Mouse (Mus musculus) intestine, postnatal 0 days (tissue): ENCODE measurements around the gene Smim15. TPM values are rescaled to one million over a fixed set of nuclear protein-coding genes. Genes with fewer than 3 reads are reported as not detected.
A peak's percentile ranks its signal among the peaks of the same experiment; 100 is the strongest.

Source experiments
- ATAC-seq: fragments of 200-750 bp; cut with Nextera tagmentation; 2 replicates; pipeline ENCODE4 v1.8.0; 2017; ENCODE audit warnings: mild to moderate bottlenecking, moderate TSS enrichment, moderate library complexity
- H3K27ac ChIP-seq: fragments of 300-500 bp; sonication (generic); 2 replicates; pipeline ENCODE4 v1.5.1; 2014; ENCODE audit warnings: mild to moderate bottlenecking, low read depth, low read length, moderate library complexity
- H3K27me3 ChIP-seq: fragments of 300-500 bp; sonication (generic); replicated peaks from 2 replicates; pipeline ENCODE4 v1.6.1; 2014; ENCODE audit warnings: low read length, mixed read lengths; ENCODE audit not compliant: control insufficient read depth, insufficient read depth
- H3K36me3 ChIP-seq: fragments of 300-500 bp; sonication (generic); 2 replicates; pipeline ENCODE4 v1.6.1; 2014; ENCODE audit warnings: mild to moderate bottlenecking, moderate library complexity; ENCODE audit not compliant: control insufficient read depth, insufficient read depth
- H3K4me1 ChIP-seq: fragments of 300-500 bp; sonication (generic); replicated peaks from 2 replicates; pipeline ENCODE4 v1.6.1; 2014; ENCODE audit warnings: antibody characterized with exemption, low read length, mixed read lengths; ENCODE audit not compliant: control insufficient read depth, insufficient read depth
- H3K4me2 ChIP-seq: fragments of 300-500 bp; sonication (generic); replicated peaks from 2 replicates; pipeline ENCODE4 v1.6.1; 2014; ENCODE audit warnings: low read depth, mild to moderate bottlenecking, moderate library complexity
- H3K4me3 ChIP-seq: fragments of 300-500 bp; sonication (generic); 2 replicates; pipeline ENCODE4 v1.5.1; 2014; ENCODE audit warnings: low read depth, low read length
- H3K9ac ChIP-seq: fragments of 300-500 bp; sonication (generic); 2 replicates; pipeline ENCODE4 v1.6.1; 2014; ENCODE audit warnings: mild to moderate bottlenecking, low read depth, low read length
- H3K9me3 ChIP-seq: fragments of 300-500 bp; sonication (generic); 2 replicates; pipeline ENCODE4 v1.6.1; 2016; ENCODE audit warnings: mixed run types; ENCODE audit not compliant: control insufficient read depth
- CTCF ChIP-seq: sonication (generic); IDR thresholded peaks from 2 replicates; pipeline ENCODE4 v1.5.1; 2016; ENCODE audit warnings: low read depth, mild to moderate bottlenecking, control low read depth, antibody characterized with exemption, moderate library complexity
- whole genome bisulfite sequencing: fragments of 180-500 bp; shearing (Covaris S2); extraction: QIAGEN DNeasy Blood & Tissue Kit; methylation state at CpG from one replicate; pipeline ENCODE4 v1.1.7; 2014; 5-methylcytosine and 5-hydroxymethylcytosine counted together
- polyA plus RNA-seq: library from polyadenylated mRNA; unstranded; fragments of >200 nt; fragmentation: Nextera tagmentation; extraction: Ambion mirVana; gene quantifications from 2 replicates; pipeline ENCODE4 v1.2.1, GENCODE M21; 2015

Smim15 gene
- polyA plus RNA-seq, 1 experiment from 2014 or later = 33.7 TPM

GRCm38 (mm10) chr13:108086724-108087123, 42.5 kb downstream of the Smim15 start:
- TF ChIP-seq CTCF = no peak
- no peaks in the 10 kb centered on the region for H3K36me3 ChIP-seq

GRCm38 (mm10) chr13:108092290-108092689, 48.0 kb downstream of the Smim15 start:
- no peak overlapping the region for H3K4me3 ChIP-seq
- no peak overlapping the region for H3K9ac ChIP-seq
- no peaks in the 10 kb centered on the region for H3K9me3 ChIP-seq
- no peak for TF ChIP-seq CTCF
- no peak overlapping the region for H3K27ac ChIP-seq
- no peaks in the 10 kb centered on the region for H3K27me3 ChIP-seq
- 91% methylated on average over 7 of the region's 7 CpGs for WGBS
- H3K4me2 ChIP-seq = no peak overlapping the region
- no peaks in the 10 kb centered on the region for H3K4me1 ChIP-seq
- no peaks in the 10 kb centered on the region for H3K36me3 ChIP-seq
- no peak for ATAC-seq

More at GRCm38 (mm10) chr13:108086724-108087123, 42.5 kb downstream of the Smim15 start:
- H3K27ac ChIP-seq = no peak overlapping the region
- no peaks in the 10 kb centered on the region for H3K27me3 ChIP-seq
- no peaks in the 10 kb centered on the region for H3K4me1 ChIP-seq
- WGBS = 78% methylated on average over 4 of the region's 4 CpGs
- no peak for ATAC-seq
- H3K9ac ChIP-seq = no peak overlapping the region
- no peak overlapping the region for H3K4me2 ChIP-seq
- H3K4me3 ChIP-seq = no peak overlapping the region
- H3K9me3 ChIP-seq = no peaks in the 10 kb centered on the region

DNA sequence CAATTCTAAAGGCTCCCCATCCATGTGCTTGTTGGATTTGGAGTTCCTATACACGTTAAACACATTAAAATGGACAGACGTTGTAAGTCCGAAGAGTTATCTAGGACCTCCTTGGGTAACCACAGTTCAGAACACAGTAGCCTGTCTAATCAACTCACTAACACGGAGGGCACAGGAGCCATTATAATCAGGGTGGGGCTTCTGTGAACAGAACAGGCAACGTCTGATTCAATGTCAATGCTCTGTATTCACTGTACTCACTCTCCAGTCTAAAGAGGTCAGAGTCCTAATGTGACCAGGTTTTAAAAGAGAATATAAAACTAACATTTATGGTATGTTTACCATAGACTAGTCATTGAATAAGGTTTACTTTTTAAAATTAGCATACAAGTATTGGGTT, 50.4 kb downstream of the Smim15 start:
- Histone ChIP-seq H3K36me3 (no peaks in the 10 kb centered on the region), H3K9ac (no peak overlapping the region), H3K27ac (no peak overlapping the region), H3K4me2 (no peak overlapping the region), H3K9me3 (no peaks in the 10 kb centered on the region), H3K27me3 (no peaks in the 10 kb centered on the region), H3K4me3 (no peak overlapping the region), H3K4me1 (no peaks in the 10 kb centered on the region)
- no peak for TF ChIP-seq CTCF
- ATAC-seq = peak; percentile 38; the same call in 1 of the 2 replicates
- 57% methylated on average over 5 of the region's 5 CpGs for WGBS

- no peak for ATAC-seq
- 60% methylated on average over 7 of the region's 7 CpGs for WGBS
- Histone ChIP-seq H3K36me3 (no peaks in the 10 kb centered on the region), H3K4me3 (no peak overlapping the region), H3K9ac (no peak overlapping the region), H3K9me3 (no peaks in the 10 kb centered on the region), H3K4me1 (no peaks in the 10 kb centered on the region), H3K27ac (no peak overlapping the region), H3K4me2 (no peak overlapping the region), H3K27me3 (no peaks in the 10 kb centered on the region)
- no peak for TF ChIP-seq CTCF
These were observed 51.4 kb downstream of the Smim15 start for GRCm38 (mm10) chr13:108095617-108096016.

- TF ChIP-seq CTCF = no peak
- Histone ChIP-seq H3K36me3 (no peaks in the 10 kb centered on the region), H3K4me1 (no peaks in the 10 kb centered on the region), H3K9ac (no peak overlapping the region), H3K9me3 (no peaks in the 10 kb centered on the region), H3K27me3 (no peaks in the 10 kb centered on the region), H3K4me2 (no peak overlapping the region), H3K4me3 (no peak overlapping the region), H3K27ac (no peak overlapping the region)
- WGBS = 70% methylated on average over 7 of the region's 7 CpGs
- no peak for ATAC-seq
These were observed 52.2 kb downstream of the Smim15 start for GRCm38 (mm10) chr13:108096446-108096845.

Other genes with a start within 250 kb of the Smim15 start
- gene Ndufaf2, start 114.2 kb downstream of the Smim15 start, polyA plus RNA-seq = 39.2 and 39.4 TPM in 2 replicates
- 6.8 and 8.0 TPM in 2 replicates for gene Ercc8, start 114.3 kb downstream of the Smim15 start, polyA plus RNA-seq
- gene Elovl7, start 170.0 kb downstream of the Smim15 start, polyA plus RNA-seq = 9.9 and 10.8 TPM in 2 replicates